Mouse (Mus musculus) embryonic facial prominence, embryonic 14.5 days (tissue): ENCODE measurements around the gene Dhdds. TPM values are rescaled to one million over a fixed set of nuclear protein-coding genes. Genes with fewer than 3 reads are reported as not detected.
"Not testable (repeated sequence)": the region's sequence is repeated elsewhere in the genome, so short reads cannot be mapped to it uniquely, and the experiment has no call there.

Experiments used
- ATAC-seq: fragments of 200-750 bp; cut with Nextera tagmentation; 2 replicates; pipeline ENCODE4 v1.8.0; 2017; ENCODE audit warnings: low read depth, moderate number of reproducible peaks, moderate TSS enrichment
- DNase-seq: peaks from one replicate; pipeline ENCODE4 v3.0.0-alpha.2; 2015; ENCODE audit warnings: low spot score
- H3K27ac ChIP-seq: fragments of 300-500 bp; sonication (generic); replicated peaks from 2 replicates; pipeline ENCODE4 v1.5.1; 2014; ENCODE audit warnings: low read depth, mild to moderate bottlenecking, low read length, moderate library complexity
- H3K27me3 ChIP-seq: fragments of 300-500 bp; sonication (generic); replicated peaks from 2 replicates; pipeline ENCODE4 v1.6.1; 2014; ENCODE audit warnings: low read length; ENCODE audit not compliant: control insufficient read depth, insufficient read depth
- H3K36me3 ChIP-seq: fragments of 300-500 bp; sonication (generic); 2 replicates; pipeline ENCODE4 v1.6.1; 2014; ENCODE audit warnings: low read length, mixed read lengths; ENCODE audit not compliant: control insufficient read depth, insufficient read depth
- H3K4me1 ChIP-seq: fragments of 300-500 bp; sonication (generic); 2 replicates; pipeline ENCODE4 v1.6.1; 2014; ENCODE audit warnings: antibody characterized with exemption, low read length; ENCODE audit not compliant: control insufficient read depth, insufficient read depth
- H3K4me2 ChIP-seq: fragments of 300-500 bp; sonication (generic); 2 replicates; pipeline ENCODE4 v1.6.1; 2014; ENCODE audit warnings: low read depth, mild to moderate bottlenecking, low read length, moderate library complexity, mixed read lengths
- H3K4me3 ChIP-seq: fragments of 300-500 bp; sonication (generic); 2 replicates; pipeline ENCODE4 v1.5.1; 2014; ENCODE audit warnings: low read depth, mild to moderate bottlenecking, low read length
- H3K9ac ChIP-seq: fragments of 300-500 bp; sonication (generic); 2 replicates; pipeline ENCODE4 v1.6.1; 2014; ENCODE audit warnings: low read depth, mild to moderate bottlenecking, low read length, moderate library complexity, mixed read lengths
- H3K9me3 ChIP-seq: fragments of 300-500 bp; sonication (generic); 2 replicates; pipeline ENCODE4 v1.6.1; 2016; ENCODE audit warnings: low read length; ENCODE audit not compliant: control insufficient read depth
- WGBS: fragments of 180-500 bp; shearing (Covaris S2); extraction: QIAGEN DNeasy Blood & Tissue Kit; methylation state at CpG from one replicate; pipeline ENCODE4 v1.1.7; 2014; 5-methylcytosine and 5-hydroxymethylcytosine counted together
- polyA plus RNA-seq: library from polyadenylated mRNA; unstranded; fragments of >200 nt; fragmentation: Nextera tagmentation; extraction: Ambion mirVana; gene quantifications from 2 replicates; pipeline ENCODE4 v1.2.1, GENCODE M21; 2014

The Dhdds gene
- polyA plus RNA-seq, 1 experiment from 2014 or later: 42.3 TPM

- H3K4me2 ChIP-seq, H3K4me3 ChIP-seq, ATAC-seq, H3K9me3 ChIP-seq, H3K9ac ChIP-seq, DNase-seq, H3K27me3 ChIP-seq, H3K27ac ChIP-seq, H3K4me1 ChIP-seq: not testable (repeated sequence)
- peaks cover 77% of the 10 kb centered on the region for H3K36me3 ChIP-seq
- 89% methylated on average over 8 of the region's 8 CpGs for WGBS
Measured at GRCm38 (mm10) chr4:133988289-133988688, 12.4 kb downstream of the Dhdds start.

DNA sequence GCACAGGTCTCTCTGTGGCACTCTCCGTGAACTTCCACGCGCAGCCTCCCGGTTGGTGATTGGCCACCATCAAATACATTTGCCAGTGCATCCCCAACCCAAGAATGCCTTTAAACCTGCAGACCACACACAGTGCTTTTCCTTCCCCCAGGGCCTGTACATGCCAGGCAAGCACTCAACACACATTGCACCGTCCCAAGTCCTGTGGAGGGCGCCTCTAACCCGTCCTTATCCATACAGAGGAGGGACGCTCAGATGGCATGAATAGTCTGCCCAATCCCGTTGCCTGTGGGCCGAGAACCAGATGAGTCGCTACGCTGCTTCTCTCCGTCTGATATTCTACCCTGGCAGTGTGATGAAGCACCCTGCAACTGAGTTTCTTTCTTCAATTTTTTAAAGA, 17.8 kb downstream of the Dhdds start:
- Histone ChIP-seq H3K4me2 (no peak overlapping the region), H3K9ac (no peak overlapping the region), H3K27me3 (no peaks in the 10 kb centered on the region), H3K4me1 (no peaks in the 10 kb centered on the region), H3K27ac (no peak overlapping the region), H3K9me3 (no peaks in the 10 kb centered on the region), H3K4me3 (no peak overlapping the region), H3K36me3 (peaks cover 78% of the 10 kb centered on the region)
- DNase-seq (no peak), ATAC-seq (no peak)
- WGBS: 77% methylated on average over 13 of the region's 13 CpGs

DNA sequence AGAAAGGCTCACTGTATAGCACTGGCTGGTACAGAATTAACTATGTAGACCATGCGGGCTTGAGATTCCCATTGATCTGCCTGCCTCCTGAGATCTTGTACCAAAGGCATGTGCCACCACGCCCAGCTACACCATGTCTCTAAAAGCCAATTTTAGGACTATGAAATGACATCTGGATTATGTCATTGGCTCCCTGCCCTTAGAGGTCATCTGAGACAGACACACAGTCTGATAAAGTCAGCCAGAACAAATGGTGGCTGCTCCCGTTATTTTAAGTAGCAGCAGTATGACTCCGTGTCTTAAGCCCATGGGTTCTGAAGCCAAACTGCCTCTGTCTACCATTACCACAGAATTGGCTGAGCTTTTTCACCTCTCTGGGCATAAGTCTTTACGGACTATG, 20.2 kb downstream of the Dhdds start:
- H3K36me3 ChIP-seq: peaks cover 76% of the 10 kb centered on the region
- H3K4me1 ChIP-seq: no peaks in the 10 kb centered on the region
- H3K9me3 ChIP-seq: no peaks in the 10 kb centered on the region
- no peak overlapping the region for H3K9ac ChIP-seq
- no peak overlapping the region for H3K27ac ChIP-seq
- DNase-seq (no peak), ATAC-seq (no peak)
- no peaks in the 10 kb centered on the region for H3K27me3 ChIP-seq
- no peak overlapping the region for H3K4me3 ChIP-seq
- no peak overlapping the region for H3K4me2 ChIP-seq
- WGBS: 78% methylated on average over 5 of the region's 5 CpGs

DNA sequence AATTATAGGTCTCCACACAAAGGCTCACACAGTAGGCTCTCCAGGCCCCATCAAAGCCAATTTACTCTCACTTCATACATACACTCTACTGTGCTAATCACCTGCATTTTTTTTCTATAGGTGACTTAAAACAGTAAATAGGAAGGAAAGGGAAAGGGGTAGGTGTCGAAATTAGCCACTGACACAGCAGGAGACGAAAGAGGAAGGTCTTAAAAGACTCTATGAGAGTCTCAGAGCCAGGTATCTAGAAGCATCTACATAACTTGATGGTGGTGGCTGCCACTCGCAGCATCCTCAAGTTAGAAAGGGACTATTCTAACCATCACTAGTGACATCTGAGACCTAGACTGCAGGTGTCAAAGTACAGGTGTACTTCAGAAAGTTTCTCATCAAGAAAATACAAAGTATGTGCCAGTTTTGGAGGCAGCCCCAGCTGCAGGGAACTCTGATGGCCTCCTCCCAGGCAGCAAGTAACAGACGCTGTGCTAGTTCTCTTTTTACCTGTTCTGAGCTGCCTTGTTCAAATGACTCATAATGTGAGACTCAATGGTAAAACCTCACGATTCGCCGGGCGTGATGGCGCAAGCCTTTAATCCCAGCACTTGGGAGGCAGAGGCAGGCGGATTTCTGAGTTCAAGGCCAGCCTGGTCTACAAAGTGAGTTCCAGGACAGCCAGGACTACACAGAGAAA, 22.6 kb downstream of the Dhdds start:
- WGBS: 93% methylated on average over 10 of the region's 10 CpGs
- Histone ChIP-seq H3K4me1 (no peaks in the 10 kb centered on the region), H3K4me2 (no peak overlapping the region), H3K36me3 (peaks cover 78% of the 10 kb centered on the region), H3K9me3 (no peaks in the 10 kb centered on the region), H3K9ac (no peak overlapping the region), H3K27me3 (no peaks in the 10 kb centered on the region), H3K4me3 (no peak overlapping the region), H3K27ac (no peak overlapping the region)
- ATAC-seq: no peak
- no peak for DNase-seq

- WGBS: 63% methylated on average over 8 of the region's 8 CpGs
- no peaks in the 10 kb centered on the region for H3K9me3 ChIP-seq
- H3K27me3 ChIP-seq: no peaks in the 10 kb centered on the region
- H3K4me1 ChIP-seq: peaks cover 7% of the 10 kb centered on the region; the same call in 1 of the 2 replicates
- ATAC-seq (no peak), DNase-seq (no peak)
- no peak overlapping the region for H3K4me3 ChIP-seq
- H3K36me3 ChIP-seq: peaks cover 46% of the 10 kb centered on the region
- no peak overlapping the region for H3K9ac ChIP-seq
- H3K4me2 ChIP-seq: no peak overlapping the region
- no peak overlapping the region for H3K27ac ChIP-seq
Measured at GRCm38 (mm10) chr4:133971741-133972140, 29.0 kb downstream of the Dhdds start.

DNA sequence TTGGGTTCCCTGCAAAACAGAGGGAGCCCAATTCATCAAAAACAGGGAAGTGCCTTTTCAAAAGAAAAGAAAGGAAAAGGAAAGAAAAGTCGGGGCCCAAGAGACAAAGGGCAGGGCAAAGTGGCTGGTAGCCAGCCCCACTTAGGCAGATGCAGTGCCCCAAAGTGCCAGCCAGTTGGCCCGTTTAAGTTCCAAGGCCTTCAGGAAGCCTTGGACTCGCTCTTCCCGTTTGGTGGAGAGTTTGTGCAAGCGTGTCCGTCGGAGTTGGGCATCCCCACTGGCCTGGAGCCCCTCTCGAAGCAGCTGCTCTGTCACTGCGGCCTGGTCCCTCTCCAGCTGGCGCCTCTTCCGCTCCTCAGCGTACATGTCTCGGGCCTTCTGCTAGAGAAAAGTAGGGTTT, 29.8 kb downstream of the Dhdds start:
- Histone ChIP-seq H3K27ac (no peak overlapping the region), H3K4me1 (peaks cover 15% of the 10 kb centered on the region), H3K9me3 (no peaks in the 10 kb centered on the region), H3K36me3 (peaks cover 48% of the 10 kb centered on the region), H3K4me3 (no peak overlapping the region), H3K27me3 (no peaks in the 10 kb centered on the region), H3K9ac (no peak overlapping the region), H3K4me2 (no peak overlapping the region)
- ATAC-seq (no peak), DNase-seq (no peak)
- WGBS: 91% methylated on average over 13 of the region's 13 CpGs

DNA sequence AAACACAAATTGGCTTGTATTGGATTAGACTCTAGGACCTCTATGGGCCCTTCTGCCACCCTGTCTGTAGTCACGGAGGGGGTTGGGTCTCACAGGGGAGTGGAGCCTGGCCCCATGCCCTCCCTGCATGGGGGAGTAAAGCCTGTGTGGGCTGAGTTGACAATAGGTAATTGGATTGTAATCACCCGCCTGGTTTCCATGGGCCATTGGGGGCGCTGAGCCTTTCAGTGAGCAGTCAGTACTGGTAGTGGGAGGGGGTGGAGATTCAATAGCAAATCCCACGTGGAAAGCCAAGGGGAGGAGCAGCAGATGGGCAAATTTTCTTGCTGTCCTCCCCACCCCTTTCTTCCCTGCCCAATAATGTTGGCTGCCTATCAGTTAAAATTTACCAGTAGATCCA, 30.5 kb downstream of the Dhdds start:
- Histone ChIP-seq H3K36me3 (peaks cover 47% of the 10 kb centered on the region), H3K4me2 (no peak overlapping the region), H3K4me3 (no peak overlapping the region), H3K9ac (no peak overlapping the region), H3K4me1 (peaks cover 19% of the 10 kb centered on the region), H3K9me3 (no peaks in the 10 kb centered on the region), H3K27ac (no peak overlapping the region), H3K27me3 (no peaks in the 10 kb centered on the region)
- DNase-seq (peak; percentile 57), ATAC-seq (no peak)
- WGBS: 34% methylated on average over 4 of the region's 4 CpGs

DNA sequence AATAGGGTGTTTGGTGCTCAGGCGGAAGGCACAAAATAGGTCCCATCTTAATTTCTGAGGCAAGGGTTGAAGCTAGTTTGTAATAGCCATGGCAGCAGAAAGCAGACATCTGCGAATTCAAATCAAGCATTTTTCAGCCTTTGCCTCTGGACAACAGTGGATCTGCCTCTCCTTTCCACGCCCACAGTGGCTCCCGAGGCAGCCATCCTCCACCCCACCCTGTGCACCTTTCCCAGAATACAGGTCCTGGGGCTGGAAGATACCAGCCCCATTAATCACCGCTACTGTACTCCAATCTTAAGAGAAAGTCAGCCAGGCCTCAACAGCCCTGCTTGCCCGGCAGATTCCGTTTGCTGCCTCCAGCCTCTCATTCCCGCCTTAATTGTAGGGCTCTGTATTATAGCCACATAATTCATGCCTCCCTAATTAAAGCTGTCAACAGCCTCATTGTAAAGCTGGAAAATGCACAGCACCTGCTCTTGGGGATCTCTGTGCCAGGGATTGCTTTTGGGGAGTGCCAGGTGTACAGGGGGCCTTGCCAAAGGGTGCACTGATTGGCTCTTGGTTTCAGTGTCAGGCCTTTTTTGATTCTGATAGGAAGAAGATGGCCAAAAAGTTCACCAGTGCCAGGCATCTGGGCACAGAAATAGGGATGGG, 31.5 kb downstream of the Dhdds start:
- Histone ChIP-seq H3K4me2 (peak overlapping the region; percentile 99), H3K27ac (peak overlapping the region; percentile 99; the same call in 1 of the 2 replicates), H3K9ac (peak overlapping the region; percentile 98), H3K4me3 (peak overlapping the region; percentile 74), H3K9me3 (no peaks in the 10 kb centered on the region), H3K4me1 (peaks cover 19% of the 10 kb centered on the region), H3K36me3 (peaks cover 43% of the 10 kb centered on the region), H3K27me3 (no peaks in the 10 kb centered on the region)
- WGBS: 50% methylated on average over 8 of the region's 8 CpGs
- DNase-seq: peak; percentile 37
- no peak for ATAC-seq
